Mouse (Mus musculus) intestine, embryonic 15.5 days (tissue): ENCODE measurements around the gene Inhbe. TPM values are rescaled to one million over a fixed set of nuclear protein-coding genes. Genes with fewer than 3 reads are reported as not detected.

ENCODE experiments used
- polyA plus RNA-seq: library from polyadenylated mRNA; unstranded; fragments of >200 nt; fragmentation: Nextera tagmentation; extraction: Ambion mirVana; gene quantifications from 2 replicates; pipeline ENCODE4 v1.2.1, GENCODE M21; 2015

Gene Inhbe
- polyA plus RNA-seq, 1 experiment from 2014 or later: not detected

Other genes starting within 250 kb of the Inhbe start
- gene Os9, start 233.3 kb downstream of the Inhbe start, polyA plus RNA-seq: 93.0 and 104 TPM in 2 replicates
- gene B4galnt1, start 189.2 kb downstream of the Inhbe start, polyA plus RNA-seq: 52.5 and 55.2 TPM in 2 replicates
- gene Slc26a10, start 173.8 kb downstream of the Inhbe start, polyA plus RNA-seq: 0.98 and 1.1 TPM in 2 replicates
- gene Arhgef25, start 164.3 kb downstream of the Inhbe start, polyA plus RNA-seq: 46.8 and 50.4 TPM in 2 replicates
- gene Dtx3, start 158.7 kb downstream of the Inhbe start, polyA plus RNA-seq: 70.6 and 75.4 TPM in 2 replicates
- gene Pip4k2c, start 142.8 kb downstream of the Inhbe start, polyA plus RNA-seq: 33.7 and 35.0 TPM in 2 replicates
- 5.9 and 6.4 TPM in 2 replicates for gene Kif5a, start 91.1 kb downstream of the Inhbe start, polyA plus RNA-seq
- gene Dctn2, start 88.0 kb downstream of the Inhbe start, polyA plus RNA-seq: 150 and 154 TPM in 2 replicates
- 13.1 and 15.7 TPM in 2 replicates for gene Mbd6, start 65.4 kb downstream of the Inhbe start, polyA plus RNA-seq
- gene Mars, start 42.6 kb downstream of the Inhbe start, polyA plus RNA-seq: 113 and 129 TPM in 2 replicates
- 6.1 and 6.7 TPM in 2 replicates for gene Arhgap9, start 32.4 kb downstream of the Inhbe start, polyA plus RNA-seq
- gene Gli1, start 12.4 kb downstream of the Inhbe start, polyA plus RNA-seq: 7.5 and 8.1 TPM in 2 replicates
- gene Inhbc, start 16.0 kb upstream of the Inhbe start, polyA plus RNA-seq: 0.18 TPM in 1 of 2 replicates, not detected in the other
- gene R3hdm2, start 25.9 kb upstream of the Inhbe start, polyA plus RNA-seq: 29.5 and 31.1 TPM in 2 replicates
- 0.41 and 0.74 TPM in 2 replicates for gene Stac3, start 147.3 kb upstream of the Inhbe start, polyA plus RNA-seq
- 52.7 and 53.8 TPM in 2 replicates for gene Ndufa4l2, start 160.6 kb upstream of the Inhbe start, polyA plus RNA-seq
- 147 and 149 TPM in 2 replicates for gene Shmt2, start 168.0 kb upstream of the Inhbe start, polyA plus RNA-seq
- gene Nxph4, start 180.1 kb upstream of the Inhbe start, polyA plus RNA-seq: 4.9 and 5.7 TPM in 2 replicates